Mouse (Mus musculus) cerebellum, postnatal 4 days (tissue): ENCODE data around the gene Dpysl4.

ENCODE experiments used
- DNase-seq, 2 experiments: peaks; one replicate each; pipeline ENCODE4 v3.0.0; 2022; ENCODE audit warnings: low spot score in 2 of 2, mixed read lengths in 1 of 2

The Dpysl4 gene

DNA sequence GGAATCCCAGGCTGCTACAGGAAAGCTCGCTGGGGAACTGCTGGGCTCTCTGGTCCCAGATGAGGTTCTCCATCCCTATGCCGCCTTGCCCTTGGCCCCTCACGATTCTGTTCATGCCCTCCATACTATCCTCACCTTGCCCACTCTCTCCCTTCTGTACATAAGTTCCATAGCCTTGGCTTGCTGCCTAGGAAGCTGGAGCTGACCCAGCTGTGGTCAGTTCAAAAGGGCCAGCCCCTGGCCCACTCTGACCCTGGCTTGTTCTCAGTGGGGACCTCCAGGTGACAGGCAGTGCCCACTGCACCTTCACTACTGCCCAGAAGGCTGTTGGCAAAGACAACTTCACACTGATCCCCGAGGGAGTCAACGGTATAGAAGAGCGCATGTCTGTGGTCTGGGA lies 10.6 kb downstream of the Dpysl4 start:
- DNase-seq: no peak

DNA sequence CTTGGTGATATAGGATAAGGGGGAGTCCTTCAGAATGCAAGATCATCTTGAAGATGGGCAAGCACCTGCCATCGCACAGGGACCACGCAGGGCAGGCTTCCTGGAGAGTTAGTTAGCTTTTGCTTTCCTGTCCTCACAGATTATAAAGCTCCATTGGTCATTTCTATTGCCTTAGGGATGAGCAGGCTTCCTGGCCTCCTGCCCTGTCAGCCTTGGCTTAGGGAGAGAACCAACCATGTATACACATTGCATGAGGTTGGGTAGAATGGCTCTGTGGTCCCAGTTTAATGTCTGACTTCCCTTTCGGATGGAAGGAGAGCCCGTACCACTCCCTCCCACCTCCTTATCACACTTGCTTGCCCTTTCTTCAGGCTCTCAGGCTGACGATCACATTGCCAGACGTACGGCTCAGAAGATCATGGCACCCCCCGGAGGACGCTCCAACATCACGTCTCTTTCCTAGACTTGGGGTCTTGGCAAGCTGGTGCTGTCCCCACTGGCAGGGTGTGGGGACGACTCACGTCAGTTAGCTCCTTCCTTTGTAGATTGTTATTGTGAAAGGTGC lies 14.8 kb downstream of the Dpysl4 start:
- DNase-seq: no peak

DNA sequence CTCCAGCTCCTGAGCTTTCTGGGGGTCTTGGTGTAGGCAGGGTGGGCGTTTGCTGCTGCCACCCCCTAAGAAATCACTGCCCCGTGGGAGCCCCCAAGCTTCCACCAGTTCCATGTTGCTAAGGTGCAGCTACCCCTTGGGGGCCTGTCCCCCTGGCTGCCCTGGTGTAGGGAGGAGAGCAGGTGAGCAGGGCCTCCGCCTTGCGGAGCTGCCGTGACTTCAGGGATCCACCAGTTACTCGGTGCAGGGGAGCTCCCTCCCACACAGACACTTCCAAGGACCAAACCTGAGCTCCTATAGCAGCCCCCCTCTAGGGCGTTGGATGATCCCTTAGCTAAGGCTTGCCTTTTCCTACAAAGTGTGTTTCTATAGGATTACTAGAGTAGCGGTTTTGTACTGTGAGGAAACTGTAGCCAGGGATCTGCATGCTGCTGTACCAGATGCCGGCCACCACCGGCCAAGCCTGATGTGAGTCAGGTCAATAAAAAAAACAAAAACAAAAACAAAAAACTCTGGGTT lies 15.5 kb downstream of the Dpysl4 start:
- no peak for DNase-seq

DNA sequence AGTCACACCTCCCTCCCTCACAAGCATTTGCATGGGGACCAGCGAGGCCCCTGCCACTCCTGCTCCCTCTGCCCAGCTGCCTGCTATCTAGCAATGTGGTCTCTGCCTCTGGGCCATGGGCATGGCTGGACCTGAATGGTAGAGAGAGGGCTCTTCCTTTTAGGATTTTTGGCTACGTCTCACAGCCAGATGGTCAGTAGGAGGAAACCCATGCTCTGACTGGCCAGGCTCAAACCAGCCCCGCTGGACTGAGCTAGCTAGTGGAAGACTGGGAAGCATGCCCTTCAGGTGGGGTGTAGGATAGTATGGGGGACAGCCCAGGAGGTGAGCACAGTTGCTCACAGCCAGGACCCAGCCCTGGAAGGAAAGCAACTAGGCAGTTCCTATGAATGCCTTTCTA lies 16.0 kb downstream of the Dpysl4 start:
- DNase-seq: no peak

DNA sequence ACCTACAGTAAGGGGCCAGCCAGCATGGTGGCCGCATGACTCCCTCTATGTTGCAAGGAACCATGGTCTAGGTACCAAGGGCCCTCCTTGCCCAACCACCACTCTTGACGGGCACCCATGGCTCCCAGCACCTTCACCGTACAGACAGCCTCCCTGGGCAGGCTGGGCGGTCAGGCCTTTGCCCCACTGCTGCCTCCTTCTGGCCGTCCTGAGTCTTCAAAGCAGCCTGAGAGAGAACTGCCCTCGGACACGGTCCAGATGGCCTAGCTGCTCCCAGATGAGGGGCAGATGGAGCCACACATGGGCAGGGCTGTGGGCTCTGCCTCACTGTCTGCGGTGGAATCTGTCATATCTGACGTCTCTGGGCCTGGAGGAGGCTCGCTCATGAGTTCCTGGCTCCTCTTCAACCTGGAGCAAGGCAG lies 18.2 kb downstream of the Dpysl4 start:
- peak in 1 of 2 experiments; percentile 55 for DNase-seq

DNA sequence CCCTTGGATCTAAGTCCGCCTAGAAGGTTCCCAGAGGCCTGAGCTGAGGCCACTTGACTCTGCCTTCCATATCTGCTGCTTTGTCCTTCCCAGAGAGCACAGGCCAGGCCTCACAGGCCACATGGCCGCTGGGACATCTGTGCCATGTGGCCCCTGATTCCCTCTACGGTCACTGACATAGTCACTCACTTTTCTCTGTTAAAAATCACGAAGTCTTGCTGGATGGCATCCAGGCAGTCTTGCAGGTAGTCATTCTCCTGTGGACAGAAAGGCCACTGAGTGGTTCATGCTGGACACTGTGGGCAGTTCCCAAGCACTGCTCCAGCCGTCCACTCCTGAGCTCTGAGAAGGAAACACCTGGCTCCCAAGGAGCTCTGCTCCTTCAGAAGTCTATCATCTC lies 19.3 kb downstream of the Dpysl4 start:
- DNase-seq: no peak

DNA sequence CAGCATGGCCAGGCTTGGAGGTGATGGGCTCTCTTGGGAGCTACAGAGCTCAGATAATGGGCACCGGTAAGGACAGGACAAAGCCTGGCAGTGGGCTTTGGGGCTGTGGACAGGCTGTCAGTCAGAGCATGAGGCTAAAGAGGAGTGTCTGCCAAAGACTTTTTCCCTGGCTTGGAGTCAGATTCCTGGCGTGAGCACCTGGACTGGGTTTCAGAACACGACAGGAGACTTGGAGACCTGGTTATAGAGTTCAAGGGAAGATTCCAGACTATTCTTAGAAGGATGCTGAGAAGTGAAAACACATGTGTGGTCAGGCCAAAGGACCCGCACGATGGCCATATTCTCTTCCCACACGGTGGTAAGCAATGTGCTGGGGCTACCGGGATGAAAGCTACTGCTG lies 19.9 kb downstream of the Dpysl4 start:
- DNase-seq: peak in 1 of 2 experiments; percentile 62

DNA sequence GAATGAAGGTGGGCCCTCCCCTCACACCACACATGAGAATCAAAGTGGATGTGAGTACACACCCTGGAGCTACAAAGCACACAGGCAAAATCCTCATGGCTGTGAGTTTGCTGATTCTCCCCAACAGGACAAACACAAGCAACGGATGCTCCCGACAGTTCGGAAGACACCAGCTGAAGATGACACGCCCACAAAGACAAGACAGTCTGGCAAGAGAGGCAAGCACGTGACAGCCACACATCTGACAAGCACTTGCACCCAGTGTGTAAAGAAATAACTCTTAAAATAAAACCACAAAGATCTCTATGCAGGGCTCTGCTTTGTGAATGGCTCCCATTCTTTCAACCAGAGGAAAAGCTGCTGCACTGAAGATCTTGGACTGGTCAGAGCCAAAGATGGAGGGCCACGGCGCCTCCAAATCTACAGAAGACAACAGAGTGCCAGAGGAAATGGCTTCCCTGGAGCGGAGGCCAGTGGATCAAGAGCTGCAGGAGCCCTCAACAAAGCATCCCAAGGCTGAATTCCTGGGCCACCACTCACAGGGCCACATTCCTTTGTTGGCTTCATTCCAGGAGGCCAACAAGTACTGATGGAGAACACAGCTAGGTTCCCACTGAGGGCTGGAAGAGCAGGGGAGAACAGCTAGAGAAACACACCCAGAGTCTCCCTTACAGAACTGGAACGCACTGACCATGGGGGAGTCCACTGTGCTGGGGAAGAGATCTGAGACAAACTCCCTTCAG lies 22.3 kb downstream of the Dpysl4 start:
- no peak for DNase-seq

DNA sequence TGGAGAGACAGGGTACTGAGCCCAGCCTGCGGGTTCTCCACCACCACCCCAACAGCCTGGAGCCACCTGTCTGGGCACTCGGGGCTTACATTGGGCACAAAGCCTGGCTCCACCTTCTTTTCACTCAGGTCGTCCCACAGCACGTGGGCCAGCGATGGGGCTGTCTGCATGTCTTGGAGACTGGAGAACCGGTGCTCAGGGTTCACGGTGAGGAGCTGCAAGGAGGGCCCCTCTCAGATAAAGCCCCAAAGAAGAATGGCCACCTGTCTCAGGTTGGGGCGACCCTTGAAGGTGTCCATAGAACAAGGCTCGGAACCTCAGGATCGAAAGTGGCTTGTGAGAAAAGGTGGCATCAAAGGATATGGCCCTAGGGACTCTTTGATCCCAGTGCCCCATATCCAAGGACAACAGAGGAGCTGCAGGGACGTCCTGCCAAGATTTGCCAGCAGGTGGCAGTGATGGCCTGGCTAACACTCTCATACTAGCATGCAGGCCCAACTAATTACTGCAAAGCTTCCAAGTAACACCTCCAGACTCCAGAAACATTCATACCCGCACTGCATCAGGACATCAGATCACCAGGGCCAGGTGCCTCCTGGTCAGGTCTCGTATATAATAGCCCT lies 33.5 kb downstream of the Dpysl4 start:
- peak; percentile 90 to 93 for DNase-seq

DNA sequence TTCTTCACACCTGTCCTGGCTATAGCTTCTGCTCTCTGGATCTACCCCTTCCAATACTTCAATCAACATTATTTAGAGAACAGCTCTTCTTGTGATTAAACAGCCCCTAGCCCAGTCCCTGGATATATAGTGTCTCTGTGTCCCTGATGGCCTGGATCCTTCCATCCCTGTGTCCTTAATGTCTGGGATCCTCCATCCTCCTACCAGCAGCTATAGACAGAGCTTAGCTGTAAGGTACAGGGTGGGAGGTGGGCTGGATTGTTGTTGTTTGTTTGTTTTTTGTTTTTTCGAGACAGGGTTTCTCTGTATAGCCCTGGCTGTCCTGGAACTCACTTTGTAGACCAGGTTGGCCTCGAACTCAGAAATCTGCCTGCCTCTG lies 34.0 kb downstream of the Dpysl4 start:
- DNase-seq: no peak

DNA sequence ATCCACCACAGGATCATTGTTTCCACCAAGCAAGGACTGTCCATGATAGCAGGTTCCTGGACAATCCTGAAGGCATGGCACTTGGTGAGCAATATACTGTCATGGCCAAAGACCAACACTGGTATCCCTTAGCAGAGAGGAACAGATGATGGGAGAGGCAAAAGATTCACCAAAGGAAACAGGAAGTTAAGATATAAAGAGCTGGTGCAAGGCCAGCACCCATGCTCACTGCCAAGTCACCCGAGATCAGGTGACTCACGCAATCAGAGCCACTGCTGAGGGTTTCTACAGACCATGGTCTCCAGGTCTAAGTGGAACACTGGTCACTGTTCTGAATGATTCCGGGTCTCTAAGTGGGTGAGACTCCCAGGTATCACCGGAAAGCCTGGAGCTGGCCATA lies 40.1 kb downstream of the Dpysl4 start:
- DNase-seq: no peak

DNA sequence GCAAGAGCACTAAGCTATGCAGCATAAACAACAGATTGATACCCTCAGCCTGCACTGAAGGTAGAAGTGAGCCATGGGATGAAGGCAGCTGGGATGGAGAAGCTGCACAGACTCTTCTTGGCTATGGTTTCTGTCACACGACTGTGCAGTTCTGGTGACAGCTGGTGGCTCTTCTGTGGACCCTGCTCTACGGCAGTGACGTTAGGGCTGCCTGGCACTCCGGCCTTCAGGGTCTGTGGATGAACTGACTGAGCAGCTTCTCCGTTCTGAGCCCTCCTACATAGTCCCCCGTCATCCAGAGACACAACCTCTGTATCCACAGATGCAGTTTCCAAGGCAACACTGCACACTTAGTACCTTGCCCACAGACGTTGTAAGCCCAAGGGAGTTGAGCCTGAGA lies 40.7 kb downstream of the Dpysl4 start:
- no peak for DNase-seq

DNA sequence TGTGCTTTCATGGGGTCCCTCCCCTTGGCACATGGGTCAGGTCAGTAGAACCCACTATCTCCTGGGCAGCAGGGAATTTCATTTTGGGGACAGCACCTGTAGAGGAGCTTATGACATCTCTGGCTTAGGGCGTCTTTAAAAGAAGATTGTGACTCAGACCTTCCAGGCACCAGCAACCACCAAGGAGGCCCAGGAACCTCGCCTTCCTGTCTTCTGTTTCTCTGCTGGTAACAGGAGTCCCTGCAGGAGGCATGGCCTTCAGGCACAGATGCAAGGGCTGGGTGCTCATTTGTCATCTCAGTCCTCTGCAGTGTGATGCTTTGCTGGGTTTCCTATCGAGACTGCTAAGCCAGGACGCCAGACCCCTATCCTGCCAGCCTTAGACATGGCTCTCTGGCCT lies 43.2 kb downstream of the Dpysl4 start:
- DNase-seq: no peak

DNA sequence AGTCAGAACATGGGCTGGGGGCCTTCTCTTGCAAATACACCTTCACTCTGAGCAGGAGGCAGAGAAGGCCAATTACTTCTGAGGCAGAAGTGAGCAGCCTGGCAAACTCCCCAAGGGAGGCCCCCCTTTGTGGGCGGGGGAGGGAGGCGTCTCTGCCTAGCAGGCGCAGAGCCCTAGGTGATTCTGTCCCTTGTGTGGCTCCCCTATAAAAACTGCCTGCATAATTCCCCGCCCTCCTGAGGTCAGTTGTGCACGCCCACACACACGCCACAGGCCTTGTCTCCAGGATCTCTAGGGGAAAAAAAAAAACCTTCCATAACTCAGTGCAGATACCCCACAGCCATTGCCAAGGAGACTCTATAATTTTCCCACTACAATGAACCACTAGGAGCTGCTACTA lies 44.6 kb downstream of the Dpysl4 start:
- no peak for DNase-seq

DNA sequence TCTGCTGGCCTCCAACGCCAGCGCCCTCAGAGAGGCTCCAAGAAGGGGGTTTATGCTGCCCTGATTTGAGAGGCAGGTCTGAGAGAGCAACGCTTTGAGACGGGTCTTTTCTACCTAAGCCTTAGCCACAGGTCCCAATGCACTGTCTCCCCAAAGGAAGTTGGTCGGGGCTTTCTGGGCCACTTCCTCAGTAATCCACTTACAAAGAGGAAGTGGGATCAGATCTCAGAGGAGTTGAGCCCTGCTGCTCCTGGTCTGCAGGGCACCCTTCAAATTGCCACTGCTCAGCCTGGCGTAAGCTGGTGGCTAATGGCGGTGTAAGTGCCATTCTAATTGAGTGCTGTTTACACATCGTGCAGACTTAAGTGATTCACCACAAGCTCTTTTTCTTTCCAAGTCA lies 45.7 kb downstream of the Dpysl4 start:
- no peak for DNase-seq

DNA sequence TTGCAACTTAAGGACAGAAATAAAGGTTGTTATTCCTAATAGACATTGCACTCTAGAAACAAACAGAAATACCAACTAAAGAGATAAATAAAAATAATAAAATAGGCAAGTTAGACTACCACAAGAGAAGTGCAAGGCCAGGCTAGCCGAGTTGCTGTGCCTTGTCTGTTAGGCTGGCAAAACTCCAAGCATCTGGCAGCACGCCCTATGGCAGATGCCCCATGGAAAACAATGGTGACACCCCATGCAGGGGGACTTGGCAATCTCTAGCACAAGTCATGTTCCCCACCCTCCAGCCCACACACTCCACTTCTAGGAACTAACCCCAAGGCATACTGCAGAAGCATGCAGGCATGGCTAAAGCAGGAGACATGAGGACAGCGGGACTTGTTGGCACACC lies 47.6 kb downstream of the Dpysl4 start:
- DNase-seq: peak; percentile 71 to 95

DNA sequence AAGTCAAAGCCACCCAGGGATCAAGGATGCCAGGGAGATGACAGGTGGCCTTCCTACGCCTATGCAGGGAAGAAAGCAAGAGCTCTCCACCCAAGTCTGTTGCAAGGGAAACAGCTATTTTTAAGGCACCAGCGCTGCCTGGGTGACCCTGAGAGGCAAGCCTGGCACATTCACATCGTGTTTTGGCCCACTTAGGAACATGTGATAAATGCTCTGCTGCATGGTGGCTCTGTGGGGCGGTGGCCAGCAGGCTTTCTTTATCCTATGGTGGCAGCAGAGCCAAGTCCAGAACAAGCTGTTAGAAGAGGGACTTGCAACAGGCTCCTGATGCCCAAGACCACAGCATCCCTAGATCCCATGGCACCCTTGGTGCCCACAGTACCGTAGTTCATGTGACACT lies 49.4 kb downstream of the Dpysl4 start:
- DNase-seq: no peak

DNA sequence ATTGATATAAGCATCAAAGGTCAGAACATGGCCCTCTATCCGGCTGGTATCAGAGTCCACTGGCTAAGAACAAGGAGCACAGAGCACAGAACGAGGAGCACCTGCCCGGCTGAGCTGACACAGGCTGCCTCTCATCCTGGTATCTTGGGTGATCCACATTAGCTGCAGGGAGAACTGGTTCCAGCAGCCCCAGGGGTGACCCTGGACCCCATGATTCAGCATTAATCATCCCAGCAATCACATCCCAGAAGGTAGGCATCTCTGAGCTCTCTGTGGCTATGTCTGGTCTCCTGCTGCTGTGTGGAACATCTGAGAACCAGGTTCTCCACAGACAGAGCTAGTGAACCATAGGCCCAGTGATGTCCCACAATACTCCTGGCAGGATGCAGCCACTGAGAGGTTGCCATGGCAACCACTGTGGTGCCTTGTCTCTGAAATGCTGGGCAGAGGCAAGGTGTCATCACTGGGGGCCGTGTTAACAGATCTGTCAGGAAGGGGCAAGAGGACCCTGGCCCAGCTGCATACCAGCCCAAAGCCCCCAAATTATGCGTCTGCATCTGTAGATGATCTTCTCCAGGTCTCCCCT lies 51.2 kb downstream of the Dpysl4 start:
- no peak for DNase-seq

DNA sequence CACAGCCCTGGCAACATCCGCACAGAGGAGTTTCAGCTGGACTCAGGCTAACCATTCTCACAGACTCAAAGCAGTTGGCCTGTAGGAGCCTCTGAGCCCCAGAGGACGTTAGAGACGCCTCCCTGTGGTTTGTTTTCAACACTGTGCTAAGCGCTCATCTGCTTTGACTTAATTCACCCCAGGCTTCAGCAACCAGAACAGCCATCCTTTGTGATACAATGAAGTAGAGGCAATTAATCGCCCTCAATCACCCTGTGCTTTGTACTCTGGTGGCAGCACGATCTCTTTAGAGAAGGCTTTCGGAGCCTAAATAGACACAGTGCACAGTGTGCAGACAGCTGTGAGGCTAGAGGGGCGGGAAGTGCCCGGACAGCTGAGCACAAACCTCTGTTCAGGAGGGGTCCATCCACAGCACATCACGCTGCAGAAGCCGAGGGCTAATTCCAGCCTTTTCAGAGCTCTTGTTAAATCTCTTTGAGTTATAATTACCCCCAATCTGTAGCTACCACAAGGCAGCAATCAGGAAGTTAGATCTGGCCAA lies 54.2 kb downstream of the Dpysl4 start:
- DNase-seq: no peak

DNA sequence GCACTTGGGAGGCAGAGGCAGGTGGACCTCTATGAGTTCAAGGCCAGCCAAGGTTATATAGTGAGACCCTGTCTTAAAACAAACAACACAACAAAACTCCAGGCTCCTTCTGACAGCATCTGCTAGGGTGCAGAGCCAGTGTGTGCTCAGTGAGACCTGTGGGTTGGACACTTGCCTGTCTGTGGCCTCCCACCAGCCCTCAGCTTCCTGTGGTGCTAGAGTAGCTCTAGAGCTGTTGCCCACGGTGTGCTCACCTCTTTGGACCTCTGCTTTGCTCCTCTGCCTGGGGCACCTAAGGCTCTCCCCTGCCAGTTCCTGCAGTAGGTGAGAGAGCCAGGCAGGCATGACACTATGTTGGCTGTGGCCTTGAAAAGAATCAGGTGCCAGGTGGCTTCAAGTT lies 58.0 kb downstream of the Dpysl4 start:
- no peak for DNase-seq

DNA sequence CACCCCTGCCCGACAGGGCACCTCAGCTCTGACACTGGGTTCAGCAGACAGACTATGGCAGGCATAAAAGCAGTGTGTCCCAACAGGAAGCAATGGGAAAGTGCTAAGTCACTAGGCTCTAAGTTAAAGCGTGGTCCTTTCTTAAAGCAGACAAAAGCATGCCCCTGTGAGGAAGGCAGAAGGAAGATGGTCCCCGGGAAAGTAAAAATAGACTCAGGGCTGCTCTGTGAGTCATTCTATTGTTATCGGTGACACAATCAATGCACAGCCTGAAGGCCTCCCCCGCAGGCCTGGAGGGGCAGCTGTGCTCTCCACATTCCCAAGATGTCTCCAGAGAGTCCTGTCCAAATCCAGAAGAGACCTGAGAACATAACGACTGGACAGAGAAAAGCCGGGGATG lies 60.1 kb downstream of the Dpysl4 start:
- no peak for DNase-seq

DNA sequence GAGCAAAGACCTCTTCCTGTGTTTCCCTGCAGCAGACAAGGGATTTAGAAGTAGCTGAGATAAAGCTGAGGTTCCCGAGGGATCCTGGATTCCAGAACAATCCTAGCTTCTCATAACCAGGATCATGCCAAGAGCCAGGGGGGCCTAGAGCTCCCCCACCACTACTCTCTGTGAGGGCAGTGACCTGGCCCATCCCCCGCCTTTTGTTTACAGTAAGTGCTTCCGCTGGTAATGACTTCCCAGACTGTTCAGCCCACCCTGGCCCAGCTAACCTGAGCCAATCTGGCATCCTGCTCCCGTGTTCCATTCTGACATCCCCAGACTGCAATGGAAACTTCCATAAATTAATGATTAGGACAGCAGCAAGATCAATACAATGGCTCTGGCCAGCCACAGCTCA lies 61.6 kb downstream of the Dpysl4 start:
- DNase-seq: no peak

DNA sequence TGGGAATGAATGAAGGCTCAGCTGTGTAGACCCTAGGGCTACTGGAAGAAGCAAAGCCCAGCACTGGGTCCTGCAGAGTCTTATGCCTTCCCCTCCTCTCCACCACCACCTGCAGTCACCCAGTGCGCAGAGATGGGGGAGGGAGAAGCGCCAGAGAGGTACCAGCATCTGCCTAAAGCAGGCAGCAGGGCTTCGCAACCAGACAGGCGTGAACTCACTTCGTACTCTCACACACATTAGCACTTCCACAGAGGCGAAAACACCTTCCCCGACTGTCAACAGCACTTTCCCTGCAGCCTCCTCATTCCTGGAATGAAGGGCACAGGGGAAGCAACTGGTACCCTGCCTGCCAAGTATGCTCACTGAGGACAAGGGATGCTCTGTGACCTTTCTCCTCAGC lies 63.6 kb downstream of the Dpysl4 start:
- DNase-seq: no peak
